Mouse (Mus musculus): Measurements from ENCODE around the gene Znrd1.

Znrd1 gene

GRCm38 (mm10) chr17:36927496-36928120 is 30.8 kb downstream of the Znrd1 start:
- DNase-seq (ENCODE audit: low read depth in 1 of 2, low spot score in 2 of 2), result no peak

DNA sequence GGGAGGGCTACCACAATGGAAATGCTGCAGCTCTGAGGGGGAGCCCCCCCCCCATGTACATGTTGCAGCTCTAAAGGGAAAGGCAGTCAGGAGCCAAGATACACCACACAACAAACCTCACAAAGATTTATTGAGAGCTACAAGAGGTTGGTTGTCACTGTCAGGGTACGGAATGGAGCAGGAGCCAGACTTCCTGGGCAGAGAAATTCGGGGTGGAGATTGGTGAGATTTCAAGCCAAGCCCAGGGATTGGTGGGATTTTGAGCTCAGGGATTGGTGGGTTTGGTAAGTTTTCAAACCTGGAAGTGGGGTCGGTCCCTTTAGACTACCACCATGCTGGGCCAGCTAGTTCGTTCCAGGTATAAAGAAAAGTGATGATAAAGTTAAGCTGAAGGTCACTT is 34.9 kb downstream of the Znrd1 start:
- DNase-seq (ENCODE audit: low read depth in 1 of 2, low spot score in 2 of 2), result no peak

- no peak for DNase-seq (ENCODE audit: low read depth in 1 of 2, low spot score in 2 of 2)
Observed at GRCm38 (mm10) chr17:36922715-36923114, 35.6 kb downstream of the Znrd1 start.

DNA sequence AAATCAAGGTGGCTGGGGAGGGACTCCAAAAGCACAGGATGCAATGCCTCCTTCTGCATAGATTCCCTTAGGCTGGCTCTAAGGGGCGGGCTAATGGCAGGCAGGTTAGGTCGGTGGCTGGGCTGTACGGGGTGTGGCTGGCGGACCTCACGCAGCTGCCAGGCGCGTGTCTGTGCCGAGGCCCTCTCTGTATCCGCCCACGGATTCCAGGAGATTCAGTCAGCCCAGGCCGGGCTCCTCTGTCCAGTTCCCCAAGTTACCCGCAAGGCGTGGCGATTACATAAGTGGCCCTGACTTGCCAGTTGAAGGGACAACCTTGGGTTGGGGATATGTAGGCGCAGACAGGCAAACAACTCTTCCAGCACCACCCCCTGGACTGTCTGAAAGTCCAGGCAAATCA is 38.1 kb downstream of the Znrd1 start:
- DNase-seq (ENCODE audit: low read depth in 1 of 2, low spot score in 2 of 2), result no peak

DNA sequence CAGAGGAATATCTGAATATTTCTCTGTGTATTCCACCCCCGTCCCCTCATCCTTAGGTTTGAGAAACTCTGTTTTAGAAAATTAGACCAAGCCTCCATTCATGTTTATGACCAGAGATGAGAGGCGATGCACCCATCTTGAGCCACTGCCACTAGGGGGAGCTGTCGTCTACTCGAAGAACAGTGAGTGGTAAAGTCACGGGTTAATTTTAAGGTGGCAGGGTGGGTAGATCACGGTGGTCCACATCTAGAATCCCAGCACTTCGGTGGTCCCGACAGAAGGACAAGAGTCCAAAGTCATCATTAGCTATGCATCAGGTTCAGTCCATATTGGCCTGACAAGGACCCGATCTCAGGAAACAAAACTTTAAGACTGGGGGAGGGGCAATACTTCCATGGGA is 43.3 kb downstream of the Znrd1 start:
- DNase-seq (ENCODE audit: low read depth in 1 of 2, low spot score in 2 of 2), result no peak

GRCm38 (mm10) chr17:36914108-36914507 is 44.3 kb downstream of the Znrd1 start:
- peak in 1 of 2 experiments; percentile 19 for DNase-seq (ENCODE audit: low read depth in 1 of 2, low spot score in 2 of 2)

DNA sequence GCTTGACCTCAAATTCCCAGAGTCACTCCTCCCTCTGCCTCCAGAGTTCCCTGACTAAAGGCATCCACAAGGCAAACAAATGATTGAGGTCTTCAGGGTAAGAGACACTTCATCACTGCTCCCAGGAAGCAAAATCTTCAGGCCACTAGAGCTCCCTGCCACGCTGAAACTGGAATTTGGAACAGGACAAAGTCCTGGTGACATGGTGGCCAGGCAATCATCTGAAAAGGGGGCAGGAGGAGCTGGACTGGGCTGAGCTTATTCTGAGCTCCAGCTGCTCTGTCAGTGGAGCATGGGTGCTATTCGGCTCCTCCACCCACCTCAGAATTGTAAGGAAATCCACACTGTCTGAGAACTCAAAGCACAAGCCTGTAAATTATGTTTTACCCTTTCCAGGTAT is 46.3 kb downstream of the Znrd1 start:
- DNase-seq (ENCODE audit: low read depth in 1 of 2, low spot score in 2 of 2), result no peak

GRCm38 (mm10) chr17:36909802-36910201 is 48.6 kb downstream of the Znrd1 start:
- DNase-seq (ENCODE audit: low read depth in 1 of 2, low spot score in 2 of 2), result no peak

- no peak for DNase-seq (ENCODE audit: low read depth in 1 of 2, low spot score in 2 of 2)
Observed at GRCm38 (mm10) chr17:36908235-36908634, 50.1 kb downstream of the Znrd1 start.

Data from monocyte, adult 2 months (primary cell).